ENCODE assay signal across 13 mouse cellular contexts in the genomic region with DNA sequence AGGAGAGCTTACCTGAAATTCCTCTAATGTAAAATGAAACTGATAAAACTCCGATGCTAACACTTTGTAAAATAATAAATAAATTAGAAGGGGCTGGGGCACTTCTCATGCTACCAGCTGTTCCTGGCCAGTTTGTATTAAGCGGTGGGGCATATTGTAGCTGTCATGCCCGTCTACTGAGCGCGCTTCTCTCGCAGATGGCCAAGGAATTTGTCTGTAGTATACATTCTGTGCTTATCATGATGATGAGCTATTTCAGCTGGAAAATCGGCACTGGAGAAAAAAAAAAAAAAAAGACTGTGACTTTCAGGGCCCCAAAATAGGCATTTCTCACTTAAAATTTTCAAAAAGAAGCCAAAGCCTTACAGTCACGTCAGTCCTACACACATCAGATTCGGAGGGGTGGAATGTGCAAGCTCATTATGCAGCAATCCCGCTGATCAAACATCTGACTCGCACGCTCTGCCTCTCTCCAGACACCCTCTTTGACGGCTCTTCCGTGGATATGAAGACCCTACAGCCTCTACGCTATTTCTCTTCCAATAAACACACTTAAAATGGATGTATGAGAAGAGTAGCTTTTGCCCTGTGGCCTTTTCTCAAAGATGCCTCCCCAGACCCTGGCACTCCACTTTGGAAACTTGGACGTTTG.
DNase-seq lines count a peak whose midpoint lies in the region; ATAC-seq lines count a peak whose summit lies in the region.
"Had no signal": no experiment of that assay in that cellular context is flagged by ENCODE, and none has a peak within 500 bp of the region (broad histone marks: within the 10 kb centered on the region; RNA-seq: fewer than 3 reads in every experiment).

No protein-coding gene starts in this region.

- peak overlapping the region; percentile 20 for H3K4me2 ChIP-seq in midbrain, embryonic 11.5 days
- H3K4me2 ChIP-seq: kidney, embryonic 15.5 days; liver, embryonic 13.5 days had no signal

- H3K9me3 ChIP-seq in hindbrain, embryonic 10.5 days, result no peaks in the 10 kb centered on the region
- no peaks in the 10 kb centered on the region for H3K9me3 ChIP-seq in midbrain, embryonic 11.5 days (ENCODE audit: control insufficient read depth, low read length)
- H3K9me3 ChIP-seq: kidney, embryonic 15.5 days; liver, embryonic 13.5 days had no signal

- peaks cover 7% of the 10 kb centered on the region; the same call in 1 of the 2 replicates for H3K4me1 ChIP-seq in hindbrain, embryonic 10.5 days (replicated peaks)
- peaks cover 9% of the 10 kb centered on the region for H3K4me1 ChIP-seq in midbrain, embryonic 11.5 days (ENCODE audit: control insufficient read depth, insufficient read depth, low read length)
- H3K4me1 ChIP-seq: kidney, embryonic 15.5 days; liver, embryonic 13.5 days had no signal

- peak overlapping the region; percentile 16; the same call in 1 of the 2 replicates for H3K27ac ChIP-seq in hindbrain, embryonic 10.5 days
- no peak overlapping the region for H3K27ac ChIP-seq in midbrain, embryonic 11.5 days (ENCODE audit: low read depth, low read length)
- H3K27ac ChIP-seq: kidney, embryonic 15.5 days; liver, embryonic 13.5 days had no signal

- WGBS in hindbrain, embryonic 10.5 days, result 43% methylated on average over 16 of the region's 16 CpGs
- WGBS in midbrain, embryonic 11.5 days, result 27% methylated on average over 16 of the region's 16 CpGs

- H3K27me3 ChIP-seq in hindbrain, embryonic 10.5 days (ENCODE audit: insufficient read depth, poor library complexity, severe bottlenecking), result no peaks in the 10 kb centered on the region
- no peaks in the 10 kb centered on the region for H3K27me3 ChIP-seq in midbrain, embryonic 11.5 days (ENCODE audit: control insufficient read depth, insufficient read depth, low read length)
- H3K27me3 ChIP-seq: kidney, embryonic 15.5 days; liver, embryonic 13.5 days had no signal

- H3K36me3 ChIP-seq in hindbrain, embryonic 10.5 days, result no peaks in the 10 kb centered on the region
- H3K36me3 ChIP-seq in midbrain, embryonic 11.5 days (ENCODE audit: control insufficient read depth, insufficient read depth, low read length), result no peaks in the 10 kb centered on the region
- H3K36me3 ChIP-seq: kidney, embryonic 15.5 days; liver, embryonic 13.5 days had no signal

- H3K9ac ChIP-seq in midbrain, embryonic 11.5 days (ENCODE audit: low read length), result no peak overlapping the region
- H3K9ac ChIP-seq: kidney, embryonic 15.5 days; liver, embryonic 13.5 days had no signal

- DNase-seq in cerebellum, postnatal 10 days, result peak; percentile 29 to 32
- no peak for DNase-seq in cerebellum, adult 18-20 months
- DNase-seq in Muller cell, postnatal 12 days (ENCODE audit: inconsistent ontology term), result peak; percentile 20
- DNase-seq in hindbrain, embryonic 10.5 days (ENCODE audit: low spot score), result peak; percentile 7
- peak; percentile 91 for DNase-seq in midbrain, embryonic 11.5 days (ENCODE audit: low spot score, missing footprints)
- no peak for DNase-seq in adipocyte (ENCODE audit: low spot score)
- DNase-seq in kidney, postnatal 4 days, result no peak
- no peak for DNase-seq in spleen, adult 18-20 months
- DNase-seq: heart, adult 18-20 months; heart, postnatal 4 days; liver, embryonic 13.5 days had no signal

- peak overlapping the region; percentile 26; the same call in 1 of the 2 replicates for H3K4me3 ChIP-seq in hindbrain, embryonic 10.5 days
- H3K4me3 ChIP-seq in midbrain, embryonic 11.5 days (ENCODE audit: low read depth, low read length), result no peak overlapping the region
- H3K4me3 ChIP-seq: kidney, embryonic 15.5 days; liver, embryonic 13.5 days had no signal

- peak; percentile 86 for ATAC-seq in midbrain, embryonic 11.5 days (ENCODE audit: low FRiP score)
- ATAC-seq: activated CD4-positive, CD25-positive, alpha-beta regulatory T cell, adult 4 months had no signal

Comparison
In these comparisons a context has a peak if more than half of its experiments do, and no peak if none do; other contexts are left out.
1. DNase-seq: peak in cerebellum, postnatal 10 days (2 of 2), Muller cell, postnatal 12 days (single experiment), hindbrain, embryonic 10.5 days (single experiment) and midbrain, embryonic 11.5 days (single experiment); none in cerebellum, adult 18-20 months (0 of 2), adipocyte (single experiment), kidney, postnatal 4 days (0 of 2) and spleen, adult 18-20 months (0 of 2).